Mouse (Mus musculus) retina, postnatal 7 days (tissue): Measurements from ENCODE around the gene Tnfaip2.

Source experiments
- DNase-seq: peaks from one replicate; pipeline ENCODE4 v3.0.0-alpha.2; 2012; ENCODE audit warnings: low read depth, low spot score

Tnfaip2 gene

GRCm38 (mm10) chr12:111471721-111472120, 29.5 kb downstream of the Tnfaip2 start:
- no peak for DNase-seq

GRCm38 (mm10) chr12:111472886-111473285, 30.6 kb downstream of the Tnfaip2 start:
- no peak for DNase-seq

- no peak for DNase-seq
Measured at GRCm38 (mm10) chr12:111474384-111474783, 32.1 kb downstream of the Tnfaip2 start.

GRCm38 (mm10) chr12:111474893-111475643, 32.8 kb downstream of the Tnfaip2 start:
- DNase-seq: no peak

GRCm38 (mm10) chr12:111478924-111479323, 36.7 kb downstream of the Tnfaip2 start:
- DNase-seq: no peak

GRCm38 (mm10) chr12:111479917-111480316, 37.6 kb downstream of the Tnfaip2 start:
- DNase-seq: no peak

GRCm38 (mm10) chr12:111485046-111485651, 42.9 kb downstream of the Tnfaip2 start:
- no peak for DNase-seq

- no peak for DNase-seq
Measured at GRCm38 (mm10) chr12:111485652-111486306, 43.5 kb downstream of the Tnfaip2 start, which contains the start of gene Gm266. Gm266 (minus strand) TSS chr12:111485823.

- DNase-seq: no peak
Measured at GRCm38 (mm10) chr12:111486455-111486854, 44.2 kb downstream of the Tnfaip2 start.

GRCm38 (mm10) chr12:111489261-111489865, 47.1 kb downstream of the Tnfaip2 start:
- DNase-seq: no peak

GRCm38 (mm10) chr12:111494931-111495330, 52.7 kb downstream of the Tnfaip2 start:
- no peak for DNase-seq

GRCm38 (mm10) chr12:111497076-111497475, 54.8 kb downstream of the Tnfaip2 start:
- DNase-seq: no peak

- DNase-seq: no peak
Measured at GRCm38 (mm10) chr12:111499617-111500016, 57.3 kb downstream of the Tnfaip2 start.

GRCm38 (mm10) chr12:111500725-111501124, 58.5 kb downstream of the Tnfaip2 start:
- DNase-seq: no peak

- no peak for DNase-seq
Measured at GRCm38 (mm10) chr12:111503063-111503567, 60.8 kb downstream of the Tnfaip2 start.

GRCm38 (mm10) chr12:111503571-111503970, 61.3 kb downstream of the Tnfaip2 start:
- DNase-seq: no peak
